ENCODE assay signal across 9 mouse cellular contexts in the genomic region with DNA sequence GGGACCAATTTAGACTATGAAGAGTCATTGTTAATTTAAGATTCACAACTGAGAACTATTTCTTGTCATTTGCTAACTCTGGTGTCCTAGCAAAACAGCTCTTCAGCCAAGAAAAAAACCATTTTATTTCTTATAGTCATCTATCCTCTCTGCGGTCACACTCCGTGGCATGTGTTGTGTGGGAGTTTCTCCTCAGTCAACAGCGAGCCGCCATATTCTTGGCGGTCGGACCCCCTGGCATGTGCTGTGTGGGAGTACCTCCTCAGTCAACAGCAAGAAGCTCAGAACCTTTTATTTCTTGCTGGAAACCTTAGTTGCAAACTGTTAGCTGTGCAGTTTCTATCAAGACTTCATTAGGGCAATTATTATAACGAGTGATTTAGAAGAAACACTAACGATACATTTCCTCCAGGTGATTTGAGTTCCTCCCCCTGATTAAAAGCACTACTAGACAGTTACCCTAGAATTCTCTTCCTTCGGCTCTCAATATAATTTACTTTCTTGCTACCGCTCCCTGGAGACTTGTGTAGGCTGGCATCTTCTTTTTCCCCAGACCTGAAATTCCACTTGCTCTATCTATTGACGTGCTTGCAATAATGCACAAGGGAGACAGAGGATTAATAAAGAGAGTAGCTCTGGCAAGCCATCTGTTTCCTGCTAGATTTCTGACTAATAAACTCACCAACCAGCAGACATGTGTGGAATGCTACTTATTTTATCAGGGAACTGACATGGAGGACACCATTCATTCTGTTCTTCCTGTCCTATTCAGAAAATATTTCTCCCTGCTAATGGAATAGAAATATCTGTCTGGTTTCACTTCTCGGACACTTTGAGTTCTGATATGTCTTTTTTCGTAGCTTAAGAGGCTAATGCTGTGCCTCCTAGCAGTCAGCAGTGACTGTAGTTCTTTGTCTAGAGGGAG.
DNase-seq lines count a peak whose midpoint lies in the region; ATAC-seq and TF ChIP-seq lines count a peak whose summit lies in the region.
"Had no signal": no experiment of that assay in that cellular context is flagged by ENCODE, and none has a peak within 500 bp of the region (broad histone marks: within the 10 kb centered on the region; RNA-seq: fewer than 3 reads in every experiment).

No protein-coding gene starts in this region.

- H3K36me3 ChIP-seq in kidney, embryonic 14.5 days (ENCODE audit: control insufficient read depth, insufficient read depth, low read length): no peaks in the 10 kb centered on the region

- H3K4me1 ChIP-seq in kidney, embryonic 14.5 days (ENCODE audit: control insufficient read depth, insufficient read depth, low read length): peaks cover 5% of the 10 kb centered on the region; the same call in 1 of the 2 replicates
- H3K4me1 ChIP-seq in lung, adult 2 months (ENCODE audit: control insufficient read depth, insufficient read depth, low read length): no peaks in the 10 kb centered on the region

- no peak for DNase-seq in kidney, adult 8-10 months
- DNase-seq in frontal cortex, postnatal 10 days (ENCODE audit: low spot score in 2 of 2): peak; percentile 61 to 78
- peak; percentile 76 for DNase-seq in layer of hippocampus, adult 9-10 months (ENCODE audit: low spot score)
- DNase-seq in ovary, postnatal 14 days (ENCODE audit: low spot score): peak; percentile 34
- DNase-seq in thymus, postnatal 4 days: no peak
- DNase-seq in cerebellum, postnatal 10 days: no peak
- no peak for DNase-seq in lung, adult 2 months

- ATAC-seq in kidney, embryonic 14.5 days (ENCODE audit: low FRiP score, low TSS enrichment): peak; percentile 65; the same call in 1 of the 2 replicates
- ATAC-seq: Patski had no signal

- no peaks in the 10 kb centered on the region for H3K9me3 ChIP-seq in kidney, embryonic 14.5 days (ENCODE audit: control insufficient read depth, low read length)

- H3K27ac ChIP-seq in kidney, embryonic 14.5 days (ENCODE audit: low read depth, low read length): peak overlapping the region; percentile 3; the same call in 1 of the 2 replicates

- no peak for TF ChIP-seq POLR2A in lung, adult 2 months (IDR thresholded peaks at IDR 0.05; ENCODE audit: borderline replicate concordance, extremely low read depth, low read depth, low read length)

- WGBS in kidney, embryonic 14.5 days: 34% methylated on average over 13 of the region's 13 CpGs
- 66% methylated on average over 13 of the region's 13 CpGs for WGBS in lung, adult 2 months

- no peak overlapping the region for H3K4me3 ChIP-seq in kidney, embryonic 14.5 days (ENCODE audit: low read length)
- H3K4me3 ChIP-seq in lung, adult 2 months (replicated peaks; ENCODE audit: extremely low read depth, low read depth, low read length): no peak overlapping the region

- TF ChIP-seq CTCF in lung, adult 2 months (IDR thresholded peaks at IDR 0.05; ENCODE audit: insufficient read depth, low read length): no peak

- no peak overlapping the region; the same call in none of the 2 replicates for H3K4me2 ChIP-seq in kidney, embryonic 14.5 days (replicated peaks; ENCODE audit: low read depth, low read length)

- H3K9ac ChIP-seq in kidney, embryonic 14.5 days (ENCODE audit: low read depth, low read length): no peak overlapping the region

- no peaks in the 10 kb centered on the region for H3K27me3 ChIP-seq in kidney, embryonic 14.5 days (ENCODE audit: control insufficient read depth, insufficient read depth, low read length)
- H3K27me3 ChIP-seq: Patski had no signal

Comparison
In these comparisons a context has a peak if more than half of its experiments do, and no peak if none do; other contexts are left out.
1. DNase-seq: peak in frontal cortex, postnatal 10 days (2 of 2), layer of hippocampus, adult 9-10 months (single experiment) and ovary, postnatal 14 days (single experiment); none in kidney, adult 8-10 months (0 of 2), thymus, postnatal 4 days (single experiment), cerebellum, postnatal 10 days (0 of 2) and lung, adult 2 months (single experiment).